Mouse (Mus musculus): ENCODE results near the gene Tctex1d2.

The Tctex1d2 gene

DNA sequence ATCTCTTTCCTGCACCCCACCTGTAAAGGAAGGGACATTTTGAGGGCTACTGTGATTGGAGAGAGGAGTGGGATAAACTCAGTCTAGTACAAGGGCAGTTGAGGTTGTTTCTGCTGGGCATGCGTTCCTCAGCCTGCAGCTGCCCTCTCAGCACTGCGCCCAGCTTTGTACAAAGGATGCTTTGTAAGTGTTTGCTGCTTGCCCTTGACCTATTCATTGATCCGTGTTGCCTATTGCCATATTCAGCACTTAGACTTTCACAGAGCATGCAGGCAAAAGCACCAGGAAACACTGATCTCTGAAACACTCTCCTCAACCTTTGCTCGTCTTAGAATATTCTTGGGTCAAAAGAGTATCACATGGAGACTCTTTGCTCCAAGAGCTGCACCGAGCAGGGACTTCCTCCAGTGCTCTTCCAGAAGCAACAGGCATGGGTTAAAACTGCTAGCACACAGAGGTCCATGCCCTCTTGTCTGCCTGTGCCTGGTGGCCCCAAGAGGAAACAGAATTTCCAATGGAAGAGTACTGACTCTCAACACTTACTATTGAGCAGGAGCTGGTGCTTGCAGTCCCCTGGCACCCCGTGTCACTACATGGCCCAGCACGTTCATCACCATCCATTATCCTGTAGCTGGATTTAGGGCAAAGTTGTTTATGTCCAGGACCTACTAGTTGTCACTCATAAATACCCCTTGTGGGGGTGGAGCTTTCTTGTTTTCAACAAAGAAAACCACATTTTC lies 52.9 kb downstream of the Tctex1d2 start:
- peak; percentile 32 to 63 for DNase-seq

- DNase-seq, result no peak
Measured at GRCm38 (mm10) chr16:32477315-32477714, 57.8 kb downstream of the Tctex1d2 start.
